Mouse (Mus musculus): ENCODE measurements around the gene Fhad1. TPM values are rescaled to one million over a fixed set of nuclear protein-coding genes. Genes with fewer than 3 reads are reported as not detected.

Fhad1 gene
- polyA plus RNA-seq, 2 experiments: 0.11 to 0.23 TPM

- DNase-seq (ENCODE audit: low read depth in 3 of 3, low spot score in 3 of 3) (no peak), ATAC-seq (ENCODE audit: insufficient read depth) (no peak)
- Histone ChIP-seq H3K4me2 (ENCODE audit: low read depth) (no peak overlapping the region), H3K27ac (no peak overlapping the region), H3K27me3 (ENCODE audit: control insufficient read depth, insufficient read depth, low read length) (no peaks in the 10 kb centered on the region), H3K9me3 (ENCODE audit: control insufficient read depth, low read length) (no peaks in the 10 kb centered on the region), H3K36me3 (replicated peaks; ENCODE audit: control insufficient read depth, insufficient read depth, low read depth) (no peaks in the 10 kb centered on the region), H3K9ac (replicated peaks) (no peak overlapping the region), H3K4me3 (ENCODE audit: insufficient read depth in 1 of 2, low read depth in 2 of 2, low read length in 2 of 2) (no peak overlapping the region), H3K4me1 (replicated peaks; ENCODE audit: control insufficient read depth in 2 of 2, insufficient read depth in 2 of 2, low read length in 1 of 2) (no peaks in the 10 kb centered on the region)
- TF ChIP-seq CTCF (IDR thresholded peaks at IDR 0.05; ENCODE audit: low read depth) (no peak), EP300 (IDR thresholded peaks at IDR 0.05; ENCODE audit: low read depth) (no peak)
- WGBS (ENCODE audit: insufficient replicate concordance): 53% methylated on average over 11 of the region's 11 CpGs
Observed at GRCm38 (mm10) chr4:141978582-141978981, 36.3 kb downstream of the Fhad1 start.

DNA sequence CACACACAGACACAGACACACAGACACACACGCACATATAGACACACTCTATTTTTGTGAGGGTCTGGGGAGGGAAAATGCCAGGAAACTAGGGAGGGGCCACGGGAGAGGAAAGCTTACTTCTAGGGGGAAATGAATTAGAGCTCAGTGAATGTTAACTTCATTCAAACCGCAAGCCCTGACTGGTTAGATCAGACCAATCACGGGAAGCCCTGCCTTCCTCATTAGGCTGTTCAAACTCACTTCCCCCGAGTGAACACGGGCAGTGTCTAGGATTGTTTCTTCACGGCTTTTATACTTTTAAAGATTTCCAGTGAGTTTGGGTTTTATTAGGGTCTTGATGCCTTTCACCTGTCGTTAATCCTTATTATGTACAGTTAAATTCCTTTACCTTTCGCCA is 37.5 kb downstream of the Fhad1 start:
- no peak overlapping the region for H3K9ac ChIP-seq (replicated peaks)
- H3K9me3 ChIP-seq (ENCODE audit: control insufficient read depth, low read length): no peaks in the 10 kb centered on the region; the same call in 1 of the 2 replicates
- no peaks in the 10 kb centered on the region for H3K4me1 ChIP-seq (replicated peaks; ENCODE audit: control insufficient read depth in 2 of 2, insufficient read depth in 2 of 2, low read length in 1 of 2)
- H3K27me3 ChIP-seq (ENCODE audit: control insufficient read depth, insufficient read depth, low read length): no peaks in the 10 kb centered on the region
- H3K4me3 ChIP-seq (ENCODE audit: insufficient read depth in 1 of 2, low read depth in 2 of 2, low read length in 2 of 2): no peak overlapping the region
- H3K4me2 ChIP-seq (ENCODE audit: low read depth): no peak overlapping the region
- DNase-seq (ENCODE audit: low read depth in 3 of 3, low spot score in 3 of 3) (no peak), ATAC-seq (ENCODE audit: insufficient read depth) (no peak)
- no peak for TF ChIP-seq EP300 (IDR thresholded peaks at IDR 0.05; ENCODE audit: low read depth)
- no peak overlapping the region for H3K27ac ChIP-seq
- H3K36me3 ChIP-seq (replicated peaks; ENCODE audit: control insufficient read depth, insufficient read depth, low read depth): no peaks in the 10 kb centered on the region
- WGBS (ENCODE audit: insufficient replicate concordance): 22% methylated on average over 9 of the region's 9 CpGs

DNA sequence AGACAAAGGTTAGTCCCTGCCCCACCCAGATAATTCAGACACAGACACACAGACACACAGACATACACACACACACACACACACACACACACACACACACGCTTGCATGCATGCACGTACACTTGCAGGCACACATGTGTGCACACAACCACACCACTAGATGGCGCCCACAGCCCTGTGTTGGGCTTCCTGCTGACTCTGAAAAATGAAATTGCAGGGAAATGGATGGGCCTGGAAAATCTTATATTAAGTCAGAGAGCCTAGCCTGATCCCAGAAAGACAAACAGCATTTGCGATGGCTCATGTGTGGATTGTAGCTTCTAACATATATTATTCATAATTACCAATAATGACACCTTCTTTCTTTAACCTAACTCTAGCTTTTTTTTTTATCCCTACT is 38.7 kb downstream of the Fhad1 start:
- H3K4me3 ChIP-seq (ENCODE audit: insufficient read depth in 1 of 2, low read depth in 2 of 2, low read length in 2 of 2): no peak overlapping the region
- H3K4me2 ChIP-seq (ENCODE audit: low read depth): no peak overlapping the region
- 33% methylated on average over 4 of the region's 4 CpGs for WGBS (ENCODE audit: insufficient replicate concordance)
- H3K27ac ChIP-seq: no peak overlapping the region
- H3K27me3 ChIP-seq (ENCODE audit: control insufficient read depth, insufficient read depth, low read length): no peaks in the 10 kb centered on the region
- ATAC-seq (ENCODE audit: insufficient read depth) (no peak), DNase-seq (ENCODE audit: low read depth in 3 of 3, low spot score in 3 of 3) (no peak)
- no peak for TF ChIP-seq EP300 (IDR thresholded peaks at IDR 0.05; ENCODE audit: low read depth)
- TF ChIP-seq CTCF (IDR thresholded peaks at IDR 0.05; ENCODE audit: low read depth): peak; percentile 89
- no peaks in the 10 kb centered on the region for H3K4me1 ChIP-seq (replicated peaks; ENCODE audit: control insufficient read depth in 2 of 2, insufficient read depth in 2 of 2, low read length in 1 of 2)
- H3K9me3 ChIP-seq (ENCODE audit: control insufficient read depth, low read length): no peaks in the 10 kb centered on the region; the same call in 1 of the 2 replicates
- H3K36me3 ChIP-seq (replicated peaks; ENCODE audit: control insufficient read depth, insufficient read depth, low read depth): no peaks in the 10 kb centered on the region
- H3K9ac ChIP-seq (replicated peaks): no peak overlapping the region

- WGBS (ENCODE audit: insufficient replicate concordance): 54% methylated on average over 6 of the region's 6 CpGs
- H3K27me3 ChIP-seq (ENCODE audit: control insufficient read depth, insufficient read depth, low read length): no peaks in the 10 kb centered on the region
- TF ChIP-seq CTCF (IDR thresholded peaks at IDR 0.05; ENCODE audit: low read depth) (no peak), EP300 (IDR thresholded peaks at IDR 0.05; ENCODE audit: low read depth) (no peak)
- no peak for DNase-seq (ENCODE audit: low read depth in 3 of 3, low spot score in 3 of 3)
- no peaks in the 10 kb centered on the region; a peak in 1 of 4 replicates for H3K4me1 ChIP-seq (replicated peaks; ENCODE audit: control insufficient read depth in 2 of 2, insufficient read depth in 2 of 2, low read length in 1 of 2)
- H3K9ac ChIP-seq (replicated peaks): no peak overlapping the region
- no peaks in the 10 kb centered on the region for H3K36me3 ChIP-seq (replicated peaks; ENCODE audit: control insufficient read depth, insufficient read depth, low read depth)
- H3K4me3 ChIP-seq (ENCODE audit: insufficient read depth in 1 of 2, low read depth in 2 of 2, low read length in 2 of 2): no peak overlapping the region
- no peaks in the 10 kb centered on the region for H3K9me3 ChIP-seq (ENCODE audit: control insufficient read depth, low read length)
- H3K4me2 ChIP-seq (ENCODE audit: low read depth): no peak overlapping the region
- no peak for ATAC-seq (ENCODE audit: insufficient read depth)
- no peak overlapping the region for H3K27ac ChIP-seq
Observed at GRCm38 (mm10) chr4:141964575-141964974, 50.3 kb downstream of the Fhad1 start.

- WGBS (ENCODE audit: insufficient replicate concordance): 57% methylated on average over 3 of the region's 3 CpGs
- ATAC-seq (ENCODE audit: insufficient read depth): no peak
Observed at GRCm38 (mm10) chr4:141963907-141964306, 51.0 kb downstream of the Fhad1 start.

More at GRCm38 (mm10) chr4:141963907-141964306, 51.0 kb downstream of the Fhad1 start:
- Histone ChIP-seq H3K36me3 (replicated peaks; ENCODE audit: control insufficient read depth, insufficient read depth, low read depth) (no peaks in the 10 kb centered on the region), H3K9me3 (ENCODE audit: control insufficient read depth, low read length) (no peaks in the 10 kb centered on the region), H3K9ac (replicated peaks) (no peak overlapping the region), H3K4me3 (ENCODE audit: insufficient read depth in 1 of 2, low read depth in 2 of 2, low read length in 2 of 2) (no peak overlapping the region), H3K4me1 (replicated peaks; ENCODE audit: control insufficient read depth in 2 of 2, insufficient read depth in 2 of 2, low read length in 1 of 2) (peaks cover 0 to 3% of the 10 kb centered on the region in 2 experiments; a peak in 2 of 4 replicates), H3K27me3 (ENCODE audit: control insufficient read depth, insufficient read depth, low read length) (no peaks in the 10 kb centered on the region), H3K27ac (no peak overlapping the region), H3K4me2 (ENCODE audit: low read depth) (no peak overlapping the region)
- no peak for DNase-seq (ENCODE audit: low read depth in 3 of 3, low spot score in 3 of 3)
- TF ChIP-seq EP300 (IDR thresholded peaks at IDR 0.05; ENCODE audit: low read depth) (no peak), CTCF (IDR thresholded peaks at IDR 0.05; ENCODE audit: low read depth) (no peak)

Data from liver, embryonic 14.5 days (tissue).